Mouse (Mus musculus) right cerebral cortex, postnatal 25 days (tissue): ENCODE results near the gene Rae1.

Source experiments
- DNase-seq: peaks from one replicate; pipeline ENCODE4 v3.0.0; 2022

Gene Rae1

DNA sequence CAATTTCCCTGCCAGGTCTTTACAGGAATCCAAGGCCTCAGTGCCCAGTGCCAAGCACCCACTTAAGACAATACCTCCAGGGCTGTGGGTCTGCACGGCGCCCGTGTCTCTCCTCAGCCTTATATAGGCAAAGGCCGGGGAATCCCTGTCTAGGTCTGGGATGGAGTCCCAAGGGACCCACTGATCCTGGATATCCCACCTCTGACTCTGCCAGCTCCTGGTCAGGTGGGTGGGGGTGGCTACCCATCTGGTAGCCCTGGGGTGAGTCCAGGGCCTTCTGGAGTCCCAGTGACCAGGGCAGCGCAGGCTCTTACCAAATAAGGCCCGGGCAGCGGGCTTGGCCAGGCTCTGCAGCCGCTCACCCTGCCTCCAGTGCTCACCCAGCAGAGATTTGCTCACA lies 53.0 kb downstream of the Rae1 start:
- no peak for DNase-seq

DNA sequence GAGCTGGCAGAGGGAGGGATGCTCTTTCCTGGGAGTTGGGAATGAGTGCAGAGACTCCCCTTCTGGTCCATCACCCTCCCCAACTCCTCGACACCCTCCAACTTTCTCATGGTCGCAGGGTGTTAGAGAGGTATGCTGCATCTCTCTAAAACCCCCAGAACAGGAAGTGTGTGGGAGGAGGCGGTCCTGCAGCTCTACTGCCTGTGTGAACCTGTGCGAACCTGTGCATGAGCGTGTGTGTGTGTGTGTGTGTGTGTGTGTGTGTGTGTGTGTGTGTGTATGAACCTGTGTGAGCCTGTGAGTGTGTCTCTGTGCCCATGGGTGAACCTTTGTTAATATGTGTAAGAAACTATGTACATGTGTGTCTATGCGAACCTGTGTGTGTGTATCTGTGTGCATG lies 53.9 kb downstream of the Rae1 start:
- no peak for DNase-seq

DNA sequence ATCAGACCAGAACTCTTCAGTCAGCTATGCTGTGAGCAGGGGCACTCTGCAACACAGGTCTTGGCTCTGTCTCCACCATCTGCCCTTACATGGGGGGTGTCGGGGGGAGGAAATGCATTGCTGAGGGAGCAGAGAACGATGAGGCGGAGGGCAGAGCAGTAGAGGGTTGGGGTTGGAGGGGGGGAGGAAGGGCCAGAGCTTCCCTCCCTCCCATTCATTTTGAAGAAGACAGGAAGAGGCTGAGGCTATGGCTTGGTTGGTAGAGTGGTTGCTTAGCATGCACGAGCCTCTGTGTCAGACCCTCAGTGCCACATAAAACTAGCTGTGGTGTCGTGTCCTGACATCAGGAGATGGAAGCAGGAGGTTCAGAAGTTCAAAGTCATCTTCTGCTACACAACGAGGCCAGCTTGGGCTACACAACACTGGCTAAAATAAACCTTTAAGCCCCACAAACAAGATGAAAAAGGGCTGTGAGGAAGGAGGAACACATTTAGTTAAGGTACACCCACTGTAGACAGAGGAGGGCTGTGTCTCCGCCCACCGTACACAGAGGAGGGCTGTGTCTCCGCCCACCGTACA lies 56.5 kb downstream of the Rae1 start:
- no peak for DNase-seq

DNA sequence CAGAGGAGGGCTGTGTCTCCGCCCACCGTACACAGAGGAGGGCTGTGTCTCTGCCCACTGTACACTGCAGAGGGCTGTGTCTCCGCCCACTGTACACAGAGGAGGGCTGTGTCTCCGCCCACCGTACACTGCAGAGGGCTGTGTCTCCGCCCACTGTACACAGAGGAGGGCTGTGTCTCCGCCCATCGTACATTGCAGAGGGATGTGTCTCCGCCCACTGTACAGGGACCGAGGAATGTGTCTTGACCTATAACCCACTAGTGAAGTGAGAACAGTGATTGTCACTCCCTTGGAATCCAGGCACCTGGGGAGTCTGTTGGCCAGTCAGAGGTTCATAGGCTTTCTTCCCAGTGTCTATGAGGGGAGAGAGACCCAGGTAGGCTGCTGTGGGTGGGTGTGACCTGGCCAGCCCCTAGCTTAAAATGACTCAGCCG lies 57.0 kb downstream of the Rae1 start:
- no peak for DNase-seq

DNA sequence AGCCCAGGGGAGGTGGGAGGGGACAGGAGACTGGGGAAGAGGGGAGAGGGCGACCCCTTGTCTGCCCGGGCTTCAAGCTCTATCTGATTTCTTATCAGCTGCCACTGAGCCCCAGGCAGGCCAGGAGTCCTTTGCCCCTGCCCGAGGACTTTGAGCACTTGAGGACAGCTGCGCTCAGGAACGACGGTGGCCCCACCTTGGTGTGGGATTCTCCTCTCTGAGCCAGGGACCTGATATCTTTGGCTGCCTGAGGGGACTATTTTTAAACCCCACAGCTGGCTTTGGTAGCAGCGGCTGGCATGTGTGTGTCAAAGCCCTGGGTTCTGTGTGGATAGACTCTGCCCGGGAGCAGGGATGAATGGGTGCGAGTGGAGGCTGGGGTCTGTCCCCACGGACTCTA lies 57.7 kb downstream of the Rae1 start:
- no peak for DNase-seq

DNA sequence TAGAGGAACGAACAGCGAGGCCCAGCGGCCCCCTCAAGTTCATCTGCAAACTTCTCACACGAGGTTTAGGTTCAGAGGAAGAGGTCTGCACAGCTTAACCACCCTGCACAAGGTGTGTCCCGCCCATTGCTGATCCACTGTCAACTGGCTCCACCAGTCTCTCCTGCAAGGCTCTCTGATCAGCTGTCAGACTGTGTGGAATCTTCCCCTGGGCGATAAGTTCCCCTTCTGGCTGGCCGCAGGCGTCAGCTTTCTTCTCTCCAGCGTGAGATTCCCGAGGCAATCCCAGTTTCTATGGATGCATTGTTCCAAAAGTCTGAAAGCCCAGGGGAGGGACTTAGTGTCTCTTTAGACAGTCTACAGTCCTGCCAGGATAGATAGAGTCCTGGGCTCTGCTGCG lies 58.3 kb downstream of the Rae1 start:
- DNase-seq = no peak

DNA sequence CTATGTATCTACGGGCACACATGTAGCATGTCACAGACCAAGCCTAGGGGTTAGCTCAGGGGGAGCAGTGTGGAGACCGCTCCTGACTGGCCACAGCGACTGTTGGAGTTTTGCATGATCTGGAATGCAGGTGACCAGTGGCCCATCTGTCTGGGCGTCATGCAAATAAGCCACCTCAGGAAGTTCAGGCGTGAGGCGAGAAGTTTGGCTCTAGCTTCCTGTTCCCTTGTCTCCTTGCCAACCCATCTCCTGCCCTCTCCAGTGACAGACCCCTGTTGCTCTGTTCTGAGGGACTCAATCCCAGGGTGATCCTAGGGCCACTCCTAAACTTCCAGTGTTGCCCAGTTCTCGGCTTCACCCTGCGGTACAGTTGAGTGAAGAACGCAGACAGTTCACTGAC lies 60.5 kb downstream of the Rae1 start:
- DNase-seq = no peak

DNA sequence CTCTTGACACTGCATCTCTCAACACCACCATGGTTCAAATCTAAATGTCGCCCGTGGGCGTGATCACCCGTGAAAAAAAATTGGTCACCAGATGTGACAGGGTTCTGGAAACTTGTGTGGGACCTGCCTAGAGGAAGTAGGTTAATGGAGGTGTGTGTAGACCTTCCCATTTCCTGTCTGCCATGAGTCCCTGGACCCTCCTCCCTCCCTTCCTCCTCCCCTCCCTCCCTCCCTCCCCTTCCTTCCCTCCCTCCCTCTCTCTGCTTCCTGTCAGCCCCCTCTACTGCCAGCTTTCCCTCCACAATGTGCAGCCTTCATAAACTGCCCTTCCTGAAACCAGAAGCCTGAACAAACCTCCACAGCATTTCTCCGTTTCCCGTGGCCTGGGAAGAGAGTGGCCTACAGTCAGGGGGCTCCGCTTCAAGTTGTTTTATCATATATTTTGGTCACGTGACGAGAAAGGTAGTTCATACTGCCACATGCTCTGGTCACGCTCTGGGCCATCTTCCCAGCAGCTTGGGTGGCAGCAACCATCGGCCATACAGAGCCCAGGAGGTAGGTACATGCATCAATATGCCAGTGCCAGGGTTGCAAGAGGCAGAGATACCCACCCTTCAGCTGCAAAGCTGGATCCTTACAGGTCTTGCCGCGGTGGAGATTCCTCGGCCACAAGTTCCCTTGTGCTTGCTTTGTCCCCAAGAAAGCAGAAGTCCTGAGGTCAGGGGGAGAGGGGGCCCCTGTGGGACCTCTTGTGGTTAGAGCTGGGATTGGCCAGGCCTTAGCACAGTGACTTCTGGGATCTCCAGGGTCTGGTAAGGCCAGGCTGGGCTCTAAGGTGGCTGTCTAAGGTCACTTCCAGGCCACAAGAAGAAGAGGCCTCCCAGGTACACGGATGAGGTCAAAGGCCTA lies 61.8 kb downstream of the Rae1 start:
- no peak for DNase-seq

DNA sequence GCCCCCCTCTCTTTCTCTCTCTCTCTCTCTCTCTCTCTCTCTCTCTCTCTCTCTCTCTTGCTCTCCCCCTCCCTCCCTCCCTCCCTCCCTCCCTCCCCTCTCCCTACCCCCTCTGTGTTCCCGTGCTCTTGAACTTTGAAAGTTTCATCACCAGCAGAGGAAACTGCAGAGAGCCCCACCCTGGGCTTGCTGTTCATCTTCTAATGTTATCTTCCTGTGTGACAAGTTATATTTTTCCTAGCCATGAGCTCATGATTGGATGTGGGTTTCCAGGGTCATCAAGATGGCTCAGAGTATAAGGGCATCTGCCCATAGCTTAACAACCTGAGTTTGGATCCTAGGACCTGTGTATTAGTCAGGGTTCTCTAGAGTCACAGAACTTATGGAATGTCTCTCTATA lies 63.3 kb downstream of the Rae1 start:
- DNase-seq = no peak

DNA sequence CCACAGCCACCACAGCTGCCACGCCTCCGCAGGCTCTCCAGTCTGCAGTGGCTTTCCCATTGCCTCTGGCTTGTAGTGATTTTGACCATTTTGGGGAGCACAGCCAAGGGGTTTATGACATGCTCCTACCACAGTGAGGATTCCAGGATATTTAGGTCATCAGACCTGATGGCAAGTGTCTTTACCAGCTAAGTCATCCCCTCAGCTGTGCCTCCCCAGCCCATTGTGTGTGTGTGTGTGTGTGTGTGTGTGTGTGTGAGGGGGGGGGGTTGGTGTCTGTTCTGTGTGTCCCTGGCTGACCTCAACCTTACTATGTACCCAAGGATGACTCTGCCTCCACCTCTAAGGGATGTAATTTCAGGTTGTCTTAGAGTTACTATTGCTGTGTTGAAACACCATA lies 64.9 kb downstream of the Rae1 start:
- no peak for DNase-seq
